Mouse (Mus musculus) intestine, embryonic 14.5 days (tissue): Measurements from ENCODE around the gene Tbcd. TPM values are rescaled to one million over a fixed set of nuclear protein-coding genes. Genes with fewer than 3 reads are reported as not detected.

Experiments
- ATAC-seq: fragments of 200-750 bp; cut with Nextera tagmentation; replicated peaks from 2 replicates; pipeline ENCODE4 v1.8.0; 2017; ENCODE audit warnings: low read depth, moderate number of reproducible peaks, moderate TSS enrichment, moderate library complexity; ENCODE audit not compliant: low FRiP score, low TSS enrichment
- DNase-seq: peaks from one replicate; pipeline ENCODE4 v3.0.0-alpha.2; 2018; ENCODE audit warnings: low spot score
- H3K27ac ChIP-seq: fragments of 300-500 bp; sonication (generic); 2 replicates; pipeline ENCODE4 v1.5.1; 2014; ENCODE audit warnings: low read depth, mild to moderate bottlenecking, control low read depth
- H3K27me3 ChIP-seq: fragments of 300-500 bp; sonication (generic); replicated peaks from 2 replicates; pipeline ENCODE4 v1.6.1; 2014; ENCODE audit warnings: low read length, control low read depth; ENCODE audit not compliant: control insufficient read depth, insufficient read depth
- H3K36me3 ChIP-seq: fragments of 300-500 bp; sonication (generic); 2 replicates; pipeline ENCODE4 v1.6.1; 2014; ENCODE audit warnings: low read length, control low read depth; ENCODE audit not compliant: control insufficient read depth, insufficient read depth
- H3K4me1 ChIP-seq: fragments of 300-500 bp; sonication (generic); replicated peaks from 2 replicates; pipeline ENCODE4 v1.6.1; 2014; ENCODE audit warnings: low read length, control low read depth, mixed read lengths; ENCODE audit not compliant: control insufficient read depth, insufficient read depth
- H3K4me2 ChIP-seq: fragments of 300-500 bp; sonication (generic); 2 replicates; pipeline ENCODE4 v1.6.1; 2014; ENCODE audit warnings: low read length
- H3K4me3 ChIP-seq: fragments of 300-500 bp; sonication (generic); 2 replicates; pipeline ENCODE4 v1.5.1; 2014; ENCODE audit warnings: low read depth, low read length, control low read depth, mixed read lengths
- H3K9ac ChIP-seq: fragments of 300-500 bp; sonication (generic); 2 replicates; pipeline ENCODE4 v1.6.1; 2014; ENCODE audit warnings: mild to moderate bottlenecking, low read length
- H3K9me3 ChIP-seq: fragments of 300-500 bp; sonication (generic); 2 replicates; pipeline ENCODE4 v1.6.1; 2016; ENCODE audit warnings: low read length, control low read depth; ENCODE audit not compliant: control insufficient read depth
- WGBS: fragments of 180-500 bp; shearing (Covaris S2); extraction: QIAGEN DNeasy Blood & Tissue Kit; methylation state at CpG from one replicate; pipeline ENCODE4 v1.1.7; 2014; 5-methylcytosine and 5-hydroxymethylcytosine counted together
- polyA plus RNA-seq: library from polyadenylated mRNA; unstranded; fragments of >200 nt; fragmentation: Nextera tagmentation; extraction: Ambion mirVana; gene quantifications from 2 replicates; pipeline ENCODE4 v1.2.1, GENCODE M21; 2014

Gene Tbcd
- polyA plus RNA-seq, 1 experiment from 2014 or later, result 41.7 TPM

DNA sequence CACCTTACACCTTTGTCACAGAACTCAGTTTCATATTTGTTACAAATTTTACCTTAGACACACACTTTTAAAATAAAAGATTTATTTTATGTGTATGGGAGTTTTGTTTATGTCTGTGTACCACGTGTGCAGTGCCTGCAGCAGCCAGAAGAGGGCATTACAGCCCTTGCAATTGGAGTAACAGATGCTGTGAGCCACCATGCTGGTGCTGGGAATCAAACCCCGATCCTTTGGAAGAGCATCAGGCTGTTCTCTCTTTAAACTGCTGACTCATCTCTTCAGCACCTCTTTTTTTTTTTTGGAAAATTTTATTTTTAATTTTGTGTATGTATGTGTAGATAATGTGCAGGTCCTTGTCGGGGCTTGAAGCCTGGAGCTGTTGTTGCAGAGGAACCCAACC is 6.1 kb downstream of the Tbcd start:
- no peak overlapping the region for H3K4me3 ChIP-seq
- DNase-seq (no peak), ATAC-seq (no peak)
- peaks cover 49% of the 10 kb centered on the region for H3K36me3 ChIP-seq
- H3K27me3 ChIP-seq, result no peaks in the 10 kb centered on the region
- no peak overlapping the region for H3K4me2 ChIP-seq
- no peak overlapping the region for H3K9ac ChIP-seq
- H3K9me3 ChIP-seq, result no peaks in the 10 kb centered on the region
- peaks cover under 1% of the 10 kb centered on the region; the same call in 1 of the 2 replicates for H3K4me1 ChIP-seq
- no peak overlapping the region for H3K27ac ChIP-seq
- 89% methylated on average over 3 of the region's 3 CpGs for WGBS

DNA sequence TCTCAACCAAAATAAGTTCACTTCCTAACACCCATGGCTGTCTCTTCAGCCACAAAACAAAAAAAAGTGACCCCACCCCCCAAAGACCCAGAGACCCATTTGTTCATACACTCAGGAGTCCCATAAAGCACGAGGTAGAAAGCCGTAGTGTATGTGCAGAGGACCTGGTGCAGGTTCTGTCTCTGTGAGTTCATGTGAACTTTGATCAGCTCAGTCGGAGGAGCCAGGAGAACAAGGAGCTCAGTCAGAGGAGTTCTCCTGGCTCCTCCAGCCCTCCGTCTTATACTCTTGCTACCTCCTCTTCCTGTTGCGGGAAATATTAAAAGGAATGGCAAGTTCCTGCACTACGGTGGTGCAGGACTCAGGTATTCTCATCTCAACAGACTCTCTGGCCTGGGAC is 15.7 kb downstream of the Tbcd start:
- Histone ChIP-seq H3K4me1 (no peaks in the 10 kb centered on the region), H3K4me2 (no peak overlapping the region), H3K27ac (no peak overlapping the region), H3K9ac (no peak overlapping the region), H3K9me3 (no peaks in the 10 kb centered on the region), H3K27me3 (no peaks in the 10 kb centered on the region), H3K36me3 (peaks cover 22% of the 10 kb centered on the region), H3K4me3 (no peak overlapping the region)
- WGBS, result 90% methylated on average over 6 of the region's 6 CpGs
- no peak for ATAC-seq
- no peak for DNase-seq

DNA sequence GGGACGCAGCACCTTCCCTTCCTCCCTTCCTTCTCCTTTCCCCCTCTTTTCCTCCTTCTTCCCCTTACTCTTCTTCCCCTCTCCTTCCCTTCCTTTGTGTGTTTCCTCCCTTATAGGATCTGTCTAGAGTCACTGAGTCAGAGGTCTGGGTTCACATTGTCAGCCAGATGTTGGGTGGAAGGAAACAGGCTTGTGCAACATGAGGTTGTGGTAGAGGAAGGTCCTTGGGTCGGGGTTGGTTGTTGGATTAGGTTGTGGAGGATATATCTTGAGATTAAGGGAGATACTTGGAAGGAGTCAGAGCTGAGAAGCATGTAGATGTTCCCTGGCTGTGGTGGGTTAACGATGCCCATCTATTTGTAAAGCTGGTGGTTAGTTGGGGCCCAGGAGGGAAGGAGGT is 23.1 kb downstream of the Tbcd start:
- Histone ChIP-seq H3K27ac (no peak overlapping the region), H3K9me3 (no peaks in the 10 kb centered on the region), H3K4me2 (no peak overlapping the region), H3K36me3 (peaks cover 5% of the 10 kb centered on the region), H3K4me1 (no peaks in the 10 kb centered on the region), H3K27me3 (no peaks in the 10 kb centered on the region), H3K4me3 (no peak overlapping the region), H3K9ac (no peak overlapping the region)
- 92% methylated on average over 3 of the region's 3 CpGs for WGBS
- DNase-seq (no peak), ATAC-seq (no peak)

DNA sequence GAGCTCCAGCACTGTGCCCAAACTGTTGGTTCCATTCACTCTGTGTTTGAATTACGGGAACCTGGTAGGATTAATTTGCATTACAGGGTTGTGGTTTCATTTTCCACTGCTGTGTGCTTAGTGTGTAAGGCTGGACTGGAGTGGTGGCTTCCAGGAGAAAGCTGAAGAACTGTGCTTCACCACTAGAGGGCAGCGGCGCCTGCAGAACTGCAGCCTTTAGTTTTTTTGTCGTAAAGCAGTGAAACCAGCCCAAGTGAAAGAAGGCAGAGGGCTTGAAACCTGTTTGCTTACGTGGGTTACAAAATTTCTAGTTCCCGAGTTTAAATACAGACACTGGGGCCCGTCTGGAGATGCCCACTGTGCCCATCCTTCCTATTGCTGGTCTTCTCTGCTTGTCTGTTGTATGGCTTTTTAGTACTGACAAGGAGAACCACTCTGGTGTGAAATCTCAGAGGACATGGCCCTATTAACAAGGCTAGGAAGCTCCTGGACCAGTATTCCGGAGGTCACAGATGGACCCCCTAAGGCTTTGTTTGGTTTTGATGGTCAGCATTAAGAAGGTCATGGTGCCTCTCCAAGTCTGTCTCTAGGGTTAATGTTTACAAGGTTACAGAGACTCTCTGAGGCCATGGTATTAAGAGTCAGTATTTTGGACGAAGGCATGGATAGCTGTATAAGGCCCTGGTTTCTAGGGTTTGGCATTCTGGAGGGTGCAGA is 24.1 kb downstream of the Tbcd start:
- 32% methylated on average over 9 of the region's 9 CpGs for WGBS
- Histone ChIP-seq H3K4me2 (no peak overlapping the region), H3K36me3 (peaks cover 8% of the 10 kb centered on the region), H3K9me3 (no peaks in the 10 kb centered on the region), H3K27me3 (no peaks in the 10 kb centered on the region), H3K27ac (no peak overlapping the region), H3K4me1 (no peaks in the 10 kb centered on the region), H3K4me3 (no peak overlapping the region), H3K9ac (no peak overlapping the region)
- DNase-seq (peak; percentile 86), ATAC-seq (no peak)

DNA sequence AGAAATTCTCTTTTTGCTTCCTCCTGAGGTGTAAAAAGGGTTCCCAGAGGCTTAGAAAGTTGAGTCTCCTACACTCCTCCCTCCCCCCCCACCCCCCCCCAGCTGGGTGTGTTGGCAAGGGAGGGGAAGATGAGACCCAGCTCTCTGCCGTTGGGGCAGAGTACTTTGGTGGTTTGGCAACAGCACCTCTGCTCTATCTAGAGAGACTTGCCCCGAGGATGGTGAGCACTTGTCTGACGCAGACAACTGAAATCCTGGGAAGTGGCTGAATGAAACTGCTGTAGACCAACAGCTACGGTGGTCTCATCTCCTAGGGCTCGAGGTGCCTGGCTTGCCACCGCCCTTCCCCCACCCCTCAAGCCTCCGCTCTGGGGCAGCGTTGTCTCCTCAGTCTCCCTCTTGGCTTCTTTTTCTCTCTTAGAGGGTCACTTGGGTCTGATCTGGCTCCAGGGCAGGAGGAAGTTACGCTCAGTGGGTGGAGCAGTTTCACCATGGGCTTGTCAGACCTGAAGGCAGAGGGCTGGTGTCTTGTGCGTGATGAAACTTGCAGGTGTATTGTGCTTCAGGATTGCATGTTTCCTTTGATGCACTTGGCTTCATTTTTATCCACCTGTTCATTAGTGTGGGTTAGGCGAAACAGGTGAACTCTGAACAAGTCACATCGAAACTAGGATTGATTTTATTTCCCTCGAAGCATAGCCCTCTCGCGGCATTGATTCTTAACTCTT is 27.9 kb downstream of the Tbcd start:
- DNase-seq (no peak), ATAC-seq (no peak)
- no peak overlapping the region for H3K9ac ChIP-seq
- no peaks in the 10 kb centered on the region for H3K27me3 ChIP-seq
- WGBS, result 91% methylated on average over 15 of the region's 15 CpGs
- no peaks in the 10 kb centered on the region for H3K4me1 ChIP-seq
- H3K27ac ChIP-seq, result no peak overlapping the region
- no peaks in the 10 kb centered on the region for H3K9me3 ChIP-seq
- no peak overlapping the region for H3K4me3 ChIP-seq
- H3K36me3 ChIP-seq, result peaks cover 12% of the 10 kb centered on the region
- H3K4me2 ChIP-seq, result no peak overlapping the region

DNA sequence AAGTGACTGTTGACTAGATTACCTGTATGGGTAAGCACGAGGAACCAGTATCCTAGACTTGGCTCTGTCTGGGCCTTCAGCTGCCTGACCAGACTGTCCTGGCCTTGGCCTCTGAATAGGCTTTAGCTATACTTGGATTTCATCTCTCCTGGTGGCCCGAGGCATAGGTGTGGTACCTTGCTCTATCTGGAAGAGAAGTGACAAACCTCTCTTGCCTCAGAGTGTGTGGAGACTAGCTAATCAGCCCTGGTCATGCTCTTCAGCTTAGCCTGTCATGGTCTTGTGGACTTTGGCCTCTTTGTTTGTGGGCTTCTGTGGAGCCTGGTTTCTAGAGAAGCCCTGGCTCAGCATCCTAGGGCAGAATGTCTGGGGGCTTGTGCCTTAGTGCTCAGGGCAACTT is 29.4 kb downstream of the Tbcd start:
- Histone ChIP-seq H3K4me1 (no peaks in the 10 kb centered on the region), H3K27me3 (no peaks in the 10 kb centered on the region), H3K9me3 (no peaks in the 10 kb centered on the region), H3K36me3 (peaks cover 10% of the 10 kb centered on the region), H3K4me2 (no peak overlapping the region), H3K9ac (no peak overlapping the region), H3K4me3 (no peak overlapping the region), H3K27ac (no peak overlapping the region)
- ATAC-seq, result no peak
- 87% methylated on average over 2 of the region's 2 CpGs for WGBS
- no peak for DNase-seq

DNA sequence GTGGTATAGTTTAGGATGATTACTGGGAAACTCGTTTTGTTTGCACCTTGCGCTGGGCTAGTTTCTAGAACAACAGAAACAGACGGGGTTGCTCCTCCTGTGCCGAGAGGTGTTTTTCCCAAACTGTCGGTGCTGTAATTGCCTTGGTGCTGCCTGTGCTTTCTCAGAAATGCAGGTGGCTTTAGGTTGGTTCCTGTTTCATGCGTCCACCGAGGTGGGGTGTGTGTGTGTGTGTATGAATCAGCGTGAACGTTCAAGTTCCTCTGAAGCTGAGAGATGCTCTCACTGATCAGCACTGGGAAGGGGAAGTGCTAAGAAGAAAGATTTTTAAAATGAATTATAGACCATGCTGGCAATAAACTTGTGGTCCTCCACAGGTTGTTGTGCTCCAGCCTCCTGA is 34.1 kb downstream of the Tbcd start:
- 80% methylated on average over 9 of the region's 9 CpGs for WGBS
- H3K36me3 ChIP-seq, result peaks cover 4% of the 10 kb centered on the region; the same call in 1 of the 2 replicates
- H3K27ac ChIP-seq, result no peak overlapping the region
- H3K4me1 ChIP-seq, result no peaks in the 10 kb centered on the region
- no peaks in the 10 kb centered on the region for H3K9me3 ChIP-seq
- no peak for ATAC-seq
- no peak overlapping the region for H3K4me2 ChIP-seq
- DNase-seq, result no peak
- H3K27me3 ChIP-seq, result no peaks in the 10 kb centered on the region
- H3K4me3 ChIP-seq, result no peak overlapping the region
- H3K9ac ChIP-seq, result no peak overlapping the region

DNA sequence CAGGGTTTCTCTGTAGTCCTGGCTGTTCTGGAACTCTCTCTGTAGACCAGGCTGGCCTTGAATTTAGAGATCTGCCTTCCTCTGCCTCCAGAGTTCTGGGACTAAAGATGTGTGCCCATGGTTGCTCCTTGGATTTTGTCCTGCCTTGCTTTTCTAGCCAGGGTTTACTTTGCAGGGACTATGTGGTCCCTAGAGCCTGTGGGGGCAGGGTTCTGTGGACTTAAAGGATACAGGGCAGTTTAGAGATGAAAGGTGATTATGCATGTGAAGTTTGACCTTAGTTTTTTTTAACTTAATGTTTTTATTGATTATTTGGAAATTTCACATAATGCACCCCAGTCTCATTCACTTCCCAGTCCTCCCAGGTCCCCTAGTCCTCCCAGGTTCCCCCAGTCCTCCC is 38.9 kb downstream of the Tbcd start:
- Histone ChIP-seq H3K4me1 (no peaks in the 10 kb centered on the region), H3K4me2 (no peak overlapping the region), H3K27me3 (no peaks in the 10 kb centered on the region), H3K9me3 (no peaks in the 10 kb centered on the region), H3K27ac (no peak overlapping the region), H3K4me3 (no peak overlapping the region), H3K9ac (no peak overlapping the region), H3K36me3 (peaks cover 8% of the 10 kb centered on the region; the same call in 1 of the 2 replicates)
- ATAC-seq, result no peak
- DNase-seq, result no peak

DNA sequence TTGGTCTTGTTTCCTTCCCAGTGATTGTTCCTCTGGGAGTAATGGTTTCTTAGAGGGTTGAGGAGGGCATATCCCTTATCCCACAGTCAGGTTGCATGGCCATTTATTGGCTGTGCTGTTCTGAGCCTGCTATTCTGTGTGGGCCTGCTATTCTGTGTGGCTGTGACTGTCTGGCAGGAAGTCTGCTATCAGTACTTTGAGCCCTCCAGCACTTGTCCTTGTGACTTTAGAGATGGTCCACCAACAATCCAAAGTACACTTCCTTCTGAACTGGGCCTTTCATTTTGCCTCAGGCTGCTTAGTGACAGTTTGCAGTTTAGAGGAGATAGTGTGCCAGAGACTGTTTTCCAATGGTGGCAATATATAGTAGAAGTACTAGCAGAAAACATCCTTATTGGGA is 48.8 kb downstream of the Tbcd start:
- H3K9me3 ChIP-seq, result no peaks in the 10 kb centered on the region
- ATAC-seq (no peak), DNase-seq (no peak)
- H3K9ac ChIP-seq, result no peak overlapping the region
- H3K4me3 ChIP-seq, result no peak overlapping the region
- H3K36me3 ChIP-seq, result peaks cover 35% of the 10 kb centered on the region
- H3K27ac ChIP-seq, result no peak overlapping the region
- no peaks in the 10 kb centered on the region for H3K27me3 ChIP-seq
- H3K4me2 ChIP-seq, result no peak overlapping the region
- H3K4me1 ChIP-seq, result no peaks in the 10 kb centered on the region
